Mouse (Mus musculus) ES-E14 (cell line): ENCODE measurements at regions not wholly inside any gene's neighbourhood (a gene's known extent, or its start where the extent isn't known, plus 50 kb on each side); places are given as distances from the start of the nearest gene placed in this dataset.
A peak's percentile ranks its signal among the peaks of the same experiment; 100 is the strongest.

Experiments
- DNase-seq: peaks from one replicate; pipeline ENCODE4 v3.0.0-alpha.2; 2013; ENCODE audit warnings: low read depth, low spot score
- H3K27ac ChIP-seq: 2 replicates; pipeline ENCODE4 v1.5.1; 2012; ENCODE audit warnings: low read depth, mild to moderate bottlenecking, low read length, moderate library complexity, mixed read lengths; ENCODE audit not compliant: poor library complexity, insufficient read depth, severe bottlenecking
- H3K36me3 ChIP-seq: 2 replicates; pipeline ENCODE4 v1.6.1; 2012; ENCODE audit warnings: mild to moderate bottlenecking, low read length, moderate library complexity, mixed read lengths; ENCODE audit not compliant: control insufficient read depth, poor library complexity, insufficient read depth, severe bottlenecking
- H3K4me1 ChIP-seq, 2 experiments: fragments of 150-350 bp in 1 of 2; sonication (generic) in 1 of 2; 2 replicates each; pipeline ENCODE4 v1.6.1; 2012; ENCODE audit warnings: low read length in 2 of 2, mild to moderate bottlenecking in 1 of 2, mixed read lengths in 1 of 2; ENCODE audit not compliant: control insufficient read depth in 2 of 2, insufficient read depth in 2 of 2, poor library complexity in 1 of 2
- H3K4me3 ChIP-seq, 2 experiments: fragments of 150-350 bp in 1 of 2; sonication (generic) in 1 of 2; 2 replicates each; pipeline ENCODE4 v1.5.1; 2012; ENCODE audit warnings: low read length in 2 of 2, low read depth in 1 of 2, mild to moderate bottlenecking in 1 of 2, mixed read lengths in 1 of 2; ENCODE audit not compliant: insufficient read depth in 1 of 2, poor library complexity in 1 of 2, severe bottlenecking in 1 of 2
- H3K9ac ChIP-seq: 2 replicates; pipeline ENCODE4 v1.6.1; 2012; ENCODE audit warnings: low read depth, mild to moderate bottlenecking, low read length, mixed read lengths; ENCODE audit not compliant: poor library complexity, insufficient read depth, severe bottlenecking
- H3K9me3 ChIP-seq: fragments of 150-350 bp; sonication (generic); 2 replicates; pipeline ENCODE4 v1.6.1; 2012; ENCODE audit warnings: low read depth, mild to moderate bottlenecking, low read length; ENCODE audit not compliant: control insufficient read depth, insufficient read depth
- CHD2 ChIP-seq: IDR thresholded peaks from 2 replicates; pipeline ENCODE4 v1.6.1; 2014; ENCODE audit warnings: mild to moderate bottlenecking, low read depth, low read length, inconsistent platforms
- HCFC1 ChIP-seq: IDR thresholded peaks from 2 replicates; pipeline ENCODE4 v1.6.1; 2012; ENCODE audit warnings: low read length, inconsistent platforms, borderline replicate concordance; ENCODE audit not compliant: insufficient read depth
- MAFK ChIP-seq: IDR thresholded peaks from 2 replicates; pipeline ENCODE4 v1.6.1; 2014; ENCODE audit warnings: mild to moderate bottlenecking, low read depth, low read length, inconsistent platforms; ENCODE audit not compliant: insufficient read depth
- ZC3H11A ChIP-seq: IDR thresholded peaks from 2 replicates; pipeline ENCODE4 v1.6.1; 2012; ENCODE audit warnings: low read depth, mild to moderate bottlenecking, inconsistent platforms, low read length, borderline replicate concordance
- ZNF384 ChIP-seq: IDR thresholded peaks from 2 replicates; pipeline ENCODE4 v1.6.1; 2012; ENCODE audit warnings: low read depth, low read length, inconsistent platforms
- in situ Hi-C, 2 experiments: fragments of 600-800 bp; cut with MboI; formaldehyde crosslinking; loops; one replicate each; pipeline ENCODE4 v1.15.1; 2025; ENCODE audit warnings: low sequenced_read_pairs in 2 of 2, inconsistent platforms in 1 of 2; ENCODE audit not compliant: unreplicated experiment in 2 of 2

GRCm38 (mm10) chr11:112989981-112990512 is 208.0 kb downstream of the Sox9 start:
- H3K27ac ChIP-seq: no peak overlapping the region
- H3K9me3 ChIP-seq: no peaks in the 10 kb centered on the region
- in situ Hi-C loops: no loop called here
- no peaks in the 10 kb centered on the region for H3K36me3 ChIP-seq
- no peaks in the 10 kb centered on the region for H3K4me1 ChIP-seq
- DNase-seq: no peak
- H3K9ac ChIP-seq: no peak overlapping the region
- no peak for TF ChIP-seq ZNF384
- no peak for TF ChIP-seq HCFC1
- TF ChIP-seq ZC3H11A: no peak
- no peak for TF ChIP-seq MAFK
- TF ChIP-seq CHD2: no peak
- no peak overlapping the region for H3K4me3 ChIP-seq

GRCm38 (mm10) chr11:112990751-112991150 is 208.7 kb downstream of the Sox9 start:
- in situ Hi-C loops: no loop called here
- no peak overlapping the region for H3K27ac ChIP-seq
- no peak for TF ChIP-seq HCFC1
- TF ChIP-seq CHD2: no peak

GRCm38 (mm10) chr11:112991862-112992261 is 209.8 kb downstream of the Sox9 start:
- H3K4me1 ChIP-seq: no peaks in the 10 kb centered on the region
- H3K9ac ChIP-seq: no peak overlapping the region
- no peaks in the 10 kb centered on the region for H3K9me3 ChIP-seq
- H3K36me3 ChIP-seq: no peaks in the 10 kb centered on the region
- H3K27ac ChIP-seq: no peak overlapping the region
- no peak for DNase-seq
- in situ Hi-C loops: no loop called here
- TF ChIP-seq MAFK: no peak
- no peak for TF ChIP-seq CHD2
- no peak for TF ChIP-seq ZC3H11A
- no peak for TF ChIP-seq HCFC1
- no peak for TF ChIP-seq ZNF384
- no peak overlapping the region for H3K4me3 ChIP-seq

More at GRCm38 (mm10) chr11:112990751-112991150, 208.7 kb downstream of the Sox9 start:
- Histone ChIP-seq H3K4me1 (no peaks in the 10 kb centered on the region), H3K9ac (no peak overlapping the region), H3K4me3 (no peak overlapping the region), H3K9me3 (no peaks in the 10 kb centered on the region), H3K36me3 (no peaks in the 10 kb centered on the region)
- DNase-seq: no peak

GRCm38 (mm10) chr11:112998777-112999583 is 217.0 kb downstream of the Sox9 start:
- peak; percentile 11 for DNase-seq
- no peak overlapping the region for H3K4me3 ChIP-seq
- no peak for TF ChIP-seq MAFK
- TF ChIP-seq ZNF384: no peak
- no peak for TF ChIP-seq CHD2
- no peak for TF ChIP-seq HCFC1
- no peak for TF ChIP-seq ZC3H11A
- no peaks in the 10 kb centered on the region; a peak in 1 of 4 replicates for H3K4me1 ChIP-seq
- no peak overlapping the region for H3K9ac ChIP-seq
- H3K9me3 ChIP-seq: no peaks in the 10 kb centered on the region
- in situ Hi-C loops: no loop called here
- H3K27ac ChIP-seq: no peak overlapping the region
- no peaks in the 10 kb centered on the region for H3K36me3 ChIP-seq

- Histone ChIP-seq H3K4me3 (no peak overlapping the region), H3K9me3 (no peaks in the 10 kb centered on the region), H3K4me1 (no peaks in the 10 kb centered on the region; a peak in 1 of 4 replicates), H3K27ac (no peak overlapping the region), H3K36me3 (no peaks in the 10 kb centered on the region), H3K9ac (no peak overlapping the region)
- DNase-seq: no peak
- TF ChIP-seq MAFK: no peak
- no peak for TF ChIP-seq ZC3H11A
- no peak for TF ChIP-seq CHD2
- TF ChIP-seq ZNF384: no peak
- TF ChIP-seq HCFC1: no peak
- in situ Hi-C loops: no loop called here
Observed at GRCm38 (mm10) chr11:113001071-113001470, 219.0 kb downstream of the Sox9 start.
